Comparison of ENCODE assay signal across 8 mouse cellular contexts in the genomic region with DNA sequence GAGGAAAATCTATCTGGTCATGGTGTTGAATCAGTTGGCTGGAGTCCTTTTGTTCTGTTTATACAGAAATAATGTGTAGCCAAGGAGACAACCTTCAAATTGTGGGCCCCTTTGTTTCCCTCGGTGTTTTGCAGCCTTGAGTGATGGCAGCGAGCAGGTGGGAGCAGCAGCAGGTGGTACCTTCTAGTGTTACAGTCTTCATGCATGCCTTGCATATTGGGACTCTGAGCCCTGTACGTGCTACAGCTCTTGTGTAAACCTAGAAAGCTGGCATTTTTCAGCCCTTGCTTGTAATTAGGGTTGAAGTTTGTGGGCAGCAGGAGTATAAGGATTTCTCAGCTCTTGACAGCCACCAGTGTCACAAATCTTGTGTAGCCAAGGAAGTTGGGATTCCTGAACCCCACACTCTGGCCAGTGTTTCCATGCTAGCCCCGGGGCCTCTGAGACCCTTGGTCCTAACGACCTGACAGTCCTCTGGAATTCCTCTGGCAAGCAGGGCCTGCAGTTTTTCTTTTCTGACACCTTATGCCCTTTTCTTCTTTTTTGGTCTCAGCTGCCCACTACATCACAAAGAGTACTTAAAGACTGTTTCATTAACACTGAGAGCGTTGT. TPM values are rescaled to one million over a fixed set of nuclear protein-coding genes. Genes with fewer than 3 reads are reported as not detected.
DNase-seq lines count a peak whose midpoint lies in the region; ATAC-seq and TF ChIP-seq lines count a peak whose summit lies in the region.
"Had no signal": no experiment of that assay in that cellular context is flagged by ENCODE, and none has a peak within 500 bp of the region (broad histone marks: within the 10 kb centered on the region; RNA-seq: fewer than 3 reads in every experiment).

No protein-coding gene starts in this region.

- TF ChIP-seq CTCF in lung, embryonic 14.5 days (IDR thresholded peaks at IDR 0.05; ENCODE audit: low read depth) = no peak

- no peak overlapping the region for H3K9ac ChIP-seq in lung, embryonic 14.5 days
- H3K9ac ChIP-seq in embryonic facial prominence, embryonic 12.5 days = no peak overlapping the region
- H3K9ac ChIP-seq in hindbrain, embryonic 14.5 days = no peak overlapping the region
- H3K9ac ChIP-seq in neural tube, embryonic 12.5 days = no peak overlapping the region

- H3K27me3 ChIP-seq in lung, embryonic 14.5 days (ENCODE audit: insufficient read depth, low read length) = no peaks in the 10 kb centered on the region
- no peaks in the 10 kb centered on the region for H3K27me3 ChIP-seq in embryonic facial prominence, embryonic 12.5 days
- H3K27me3 ChIP-seq in hindbrain, embryonic 14.5 days (ENCODE audit: control insufficient read depth, insufficient read depth, low read length) = no peaks in the 10 kb centered on the region
- H3K27me3 ChIP-seq in neural tube, embryonic 12.5 days (replicated peaks) = no peaks in the 10 kb centered on the region

- ATAC-seq in lung, embryonic 14.5 days (ENCODE audit: insufficient read depth) = 0 out of 2 replicates have a peak, but pooled peaks have one; percentile 52
- ATAC-seq in embryonic facial prominence, embryonic 12.5 days (ENCODE audit: insufficient number of reproducible peaks, insufficient read depth, low FRiP score, low TSS enrichment) = peak; percentile 65; the same call in 1 of the 2 replicates
- peak; percentile 46; the same call in 1 of the 2 replicates for ATAC-seq in hindbrain, embryonic 14.5 days (ENCODE audit: low FRiP score)
- peak; percentile 88 for ATAC-seq in neural tube, embryonic 12.5 days (ENCODE audit: low FRiP score, low read depth)

- no peak overlapping the region for H3K4me2 ChIP-seq in lung, embryonic 14.5 days
- no peak overlapping the region for H3K4me2 ChIP-seq in embryonic facial prominence, embryonic 12.5 days (replicated peaks)
- H3K4me2 ChIP-seq in hindbrain, embryonic 14.5 days (replicated peaks) = no peak overlapping the region
- peak overlapping the region; percentile 0; the same call in 1 of the 2 replicates for H3K4me2 ChIP-seq in neural tube, embryonic 12.5 days (replicated peaks)

- H3K4me1 ChIP-seq in lung, embryonic 14.5 days (ENCODE audit: insufficient read depth) = peaks cover 26% of the 10 kb centered on the region
- H3K4me1 ChIP-seq in embryonic facial prominence, embryonic 12.5 days = peaks cover 34% of the 10 kb centered on the region
- H3K4me1 ChIP-seq in hindbrain, embryonic 14.5 days (replicated peaks; ENCODE audit: control insufficient read depth, insufficient read depth, low read length) = peaks cover 21% of the 10 kb centered on the region
- H3K4me1 ChIP-seq in neural tube, embryonic 12.5 days = peaks cover 24% of the 10 kb centered on the region; the same call in 1 of the 2 replicates

- no peak overlapping the region for H3K4me3 ChIP-seq in lung, embryonic 14.5 days (ENCODE audit: low read depth, low read length)
- no peak overlapping the region for H3K4me3 ChIP-seq in embryonic facial prominence, embryonic 12.5 days
- no peak overlapping the region for H3K4me3 ChIP-seq in hindbrain, embryonic 14.5 days (replicated peaks; ENCODE audit: low read length)
- no peak overlapping the region for H3K4me3 ChIP-seq in neural tube, embryonic 12.5 days

- 37% methylated on average over 6 of the region's 6 CpGs for WGBS in lung, embryonic 14.5 days
- WGBS in embryonic facial prominence, embryonic 12.5 days = 29% methylated on average over 6 of the region's 6 CpGs
- WGBS in hindbrain, embryonic 14.5 days = 19% methylated on average over 6 of the region's 6 CpGs
- WGBS in neural tube, embryonic 12.5 days = 6% methylated on average over 6 of the region's 6 CpGs

- peak overlapping the region; percentile 85 for H3K27ac ChIP-seq in lung, embryonic 14.5 days (ENCODE audit: low read depth)
- H3K27ac ChIP-seq in embryonic facial prominence, embryonic 12.5 days = peak overlapping the region; percentile 89
- peak overlapping the region; percentile 73; the same call in 1 of the 2 replicates for H3K27ac ChIP-seq in hindbrain, embryonic 14.5 days
- H3K27ac ChIP-seq in neural tube, embryonic 12.5 days = peak overlapping the region; percentile 11; the same call in 1 of the 2 replicates

- peak; percentile 29 for DNase-seq in lung, embryonic 14.5 days
- no peak for DNase-seq in lung, postnatal 14 days
- DNase-seq in hindbrain, embryonic 14.5 days (ENCODE audit: low spot score) = no peak
- DNase-seq in adrenal gland, adult 2 months = no peak
- no peak for DNase-seq in adrenal gland, postnatal 4 days (ENCODE audit: low spot score in 2 of 2)

- no peaks in the 10 kb centered on the region for H3K9me3 ChIP-seq in lung, embryonic 14.5 days (ENCODE audit: low read depth, low read length)
- peaks cover 4% of the 10 kb centered on the region; the same call in 1 of the 2 replicates for H3K9me3 ChIP-seq in embryonic facial prominence, embryonic 12.5 days
- no peaks in the 10 kb centered on the region for H3K9me3 ChIP-seq in hindbrain, embryonic 14.5 days (ENCODE audit: control insufficient read depth, low read length)
- peaks cover 4% of the 10 kb centered on the region; the same call in 1 of the 2 replicates for H3K9me3 ChIP-seq in neural tube, embryonic 12.5 days

- H3K36me3 ChIP-seq in lung, embryonic 14.5 days (ENCODE audit: insufficient read depth) = no peaks in the 10 kb centered on the region
- no peaks in the 10 kb centered on the region for H3K36me3 ChIP-seq in embryonic facial prominence, embryonic 12.5 days
- H3K36me3 ChIP-seq in hindbrain, embryonic 14.5 days (replicated peaks; ENCODE audit: control insufficient read depth, insufficient read depth) = no peaks in the 10 kb centered on the region
- no peaks in the 10 kb centered on the region for H3K36me3 ChIP-seq in neural tube, embryonic 12.5 days

RNA-seq across cellular contexts. Expression of a gene that starts 42.8 kb away (rescaled TPM):
- 13.1 and 13.4 TPM in 2 replicates for polyA plus RNA-seq in lung, embryonic 14.5 days (2014; fragmentation: Nextera tagmentation; extraction: Ambion mirVana)
- polyA plus RNA-seq in embryonic facial prominence, embryonic 12.5 days (2016; fragmentation: Nextera tagmentation; extraction: Ambion mirVana) = 10.8 and 13.5 TPM in 2 replicates
- polyA plus RNA-seq in hindbrain, embryonic 14.5 days (2014; fragmentation: Nextera tagmentation; extraction: Ambion mirVana) = 7.0 and 9.3 TPM in 2 replicates
- 4.7 and 4.9 TPM in 2 replicates for polyA plus RNA-seq in neural tube, embryonic 12.5 days (2016; fragmentation: Nextera tagmentation; extraction: Ambion mirVana)
- 10 to 100 TPM; 46.1 to 86.5 TPM for total RNA-seq in adrenal gland, adult 2 months (2021)
- 11.0 and 13.5 TPM in 2 replicates for polyA plus RNA-seq in adrenal gland, adult 2 months (2012; rRNA removed)
- 100 to 1,000 TPM; 112 to 114 TPM for total RNA-seq in adrenal gland, postnatal 4 days (2021)
- total RNA-seq: common myeloid progenitor, adult 5-6 weeks had no signal

RNA-seq across cellular contexts. Expression of a gene that starts 46.4 kb away (rescaled TPM):
- 97.5 and 102 TPM in 2 replicates for polyA plus RNA-seq in lung, embryonic 14.5 days (2014; fragmentation: Nextera tagmentation; extraction: Ambion mirVana)
- polyA plus RNA-seq in embryonic facial prominence, embryonic 12.5 days (2016; fragmentation: Nextera tagmentation; extraction: Ambion mirVana) = 66.9 and 71.1 TPM in 2 replicates
- polyA plus RNA-seq in hindbrain, embryonic 14.5 days (2014; fragmentation: Nextera tagmentation; extraction: Ambion mirVana) = 13.3 and 14.8 TPM in 2 replicates
- 44.0 and 44.9 TPM in 2 replicates for polyA plus RNA-seq in neural tube, embryonic 12.5 days (2016; fragmentation: Nextera tagmentation; extraction: Ambion mirVana)
- 1 to 10 TPM; 1.3 to 2.7 TPM for total RNA-seq in adrenal gland, adult 2 months (2021)
- polyA plus RNA-seq in adrenal gland, adult 2 months (2012; rRNA removed) = 0.20 and 0.22 TPM in 2 replicates
- total RNA-seq in adrenal gland, postnatal 4 days (2021) = 10 to 100 TPM; 17.9 to 18.2 TPM

Comparison
In these comparisons a context has a peak if more than half of its experiments do, and no peak if none do; other contexts are left out.
1. H3K27ac ChIP-seq: peak in every context shown above with its lines; median percentile 89 in embryonic facial prominence, embryonic 12.5 days; 85 in lung, embryonic 14.5 days; 73 in hindbrain, embryonic 14.5 days; 11 in neural tube, embryonic 12.5 days.
2. RNA of a gene that starts 46.4 kb away (polyA plus RNA-seq): 97.5 to 102 TPM in lung, embryonic 14.5 days, 66.9 to 71.1 TPM in embryonic facial prominence, embryonic 12.5 days, 44.0 to 44.9 TPM in neural tube, embryonic 12.5 days and 13.3 to 14.8 TPM in hindbrain, embryonic 14.5 days; 0.20 to 0.22 TPM in adrenal gland, adult 2 months; every median in the first group is over 10 times any median in the second.
3. Peak in every context shown above with its lines, with median percentiles within 50 percentile points of each other: ATAC-seq.